Mouse (Mus musculus) midbrain, embryonic 16.5 days (tissue): Measurements from ENCODE around the gene Sugp2. TPM values are rescaled to one million over a fixed set of nuclear protein-coding genes. Genes with fewer than 3 reads are reported as not detected.
A peak's percentile ranks its signal among the peaks of the same experiment; 100 is the strongest.
"Not testable (repeated sequence)": the region's sequence is repeated elsewhere in the genome, so short reads cannot be mapped to it uniquely, and the experiment has no call there.

Experiments used
- ATAC-seq: fragments of 200-750 bp; cut with Nextera tagmentation; 2 replicates; pipeline ENCODE4 v1.8.0; 2017; ENCODE audit warnings: moderate TSS enrichment
- H3K27ac ChIP-seq: fragments of 300-500 bp; sonication (generic); 2 replicates; pipeline ENCODE4 v1.5.1; 2014; ENCODE audit warnings: mild to moderate bottlenecking, low read length, mixed read lengths
- H3K27me3 ChIP-seq: fragments of 300-500 bp; sonication (generic); 2 replicates; pipeline ENCODE4 v1.6.1; 2014; ENCODE audit warnings: low read depth, low read length, mixed read lengths; ENCODE audit not compliant: control insufficient read depth, insufficient read depth
- H3K36me3 ChIP-seq: fragments of 300-500 bp; sonication (generic); 2 replicates; pipeline ENCODE4 v1.6.1; 2014; ENCODE audit warnings: mild to moderate bottlenecking, low read length, moderate library complexity, mixed read lengths; ENCODE audit not compliant: control insufficient read depth, insufficient read depth
- H3K4me1 ChIP-seq: fragments of 300-500 bp; sonication (generic); 2 replicates; pipeline ENCODE4 v1.6.1; 2014; ENCODE audit warnings: mild to moderate bottlenecking, low read length, mixed read lengths; ENCODE audit not compliant: control insufficient read depth, insufficient read depth
- H3K4me2 ChIP-seq: fragments of 300-500 bp; sonication (generic); 2 replicates; pipeline ENCODE4 v1.6.1; 2014; ENCODE audit warnings: mild to moderate bottlenecking, low read length, mixed read lengths
- H3K4me3 ChIP-seq: fragments of 300-500 bp; sonication (generic); 2 replicates; pipeline ENCODE4 v1.5.1; 2014; ENCODE audit warnings: low read depth, mild to moderate bottlenecking, low read length, moderate library complexity, mixed read lengths
- H3K9ac ChIP-seq: fragments of 300-500 bp; sonication (generic); 2 replicates; pipeline ENCODE4 v1.6.1; 2014; ENCODE audit warnings: low read depth, low read length, mixed read lengths
- H3K9me3 ChIP-seq: fragments of 300-500 bp; sonication (generic); replicated peaks from 2 replicates; pipeline ENCODE4 v1.6.1; 2014; ENCODE audit warnings: mild to moderate bottlenecking, low read length, mixed read lengths; ENCODE audit not compliant: control insufficient read depth, poor library complexity, severe bottlenecking
- WGBS: fragments of 180-500 bp; shearing (Covaris S2); extraction: QIAGEN DNeasy Blood & Tissue Kit; methylation state at CpG from one replicate; pipeline ENCODE4 v1.1.7; 2014; 5-methylcytosine and 5-hydroxymethylcytosine counted together
- polyA plus RNA-seq: library from polyadenylated mRNA; unstranded; fragments of >200 nt; fragmentation: Nextera tagmentation; extraction: Ambion mirVana; gene quantifications from 2 replicates; pipeline ENCODE4 v1.2.1, GENCODE M21; 2015

Gene Sugp2
- polyA plus RNA-seq, 1 experiment from 2014 or later: 104 TPM

- H3K4me3 ChIP-seq: no peak overlapping the region
- WGBS: 59% methylated on average over 1 of the region's 1 CpGs
- no peak for ATAC-seq
Observed at GRCm38 (mm10) chr8:70204757-70205156, 29.3 kb upstream of the Sugp2 start.

GRCm38 (mm10) chr8:70208130-70208529 is 25.9 kb upstream of the Sugp2 start:
- Histone ChIP-seq H3K27ac (no peak overlapping the region), H3K4me2 (no peak overlapping the region), H3K9ac (no peak overlapping the region), H3K4me3 (no peak overlapping the region), H3K9me3 (no peaks in the 10 kb centered on the region), H3K36me3 (no peaks in the 10 kb centered on the region), H3K4me1 (peaks cover 12% of the 10 kb centered on the region), H3K27me3 (peaks cover 3% of the 10 kb centered on the region; the same call in 1 of the 2 replicates)
- 18% methylated on average over 1 of the region's 1 CpGs for WGBS
- no peak for ATAC-seq

More at GRCm38 (mm10) chr8:70204757-70205156, 29.3 kb upstream of the Sugp2 start:
- no peaks in the 10 kb centered on the region for H3K27me3 ChIP-seq
- no peaks in the 10 kb centered on the region for H3K4me1 ChIP-seq
- no peak overlapping the region for H3K4me2 ChIP-seq
- no peak overlapping the region for H3K9ac ChIP-seq
- no peak overlapping the region for H3K27ac ChIP-seq
- no peaks in the 10 kb centered on the region for H3K9me3 ChIP-seq
- no peaks in the 10 kb centered on the region for H3K36me3 ChIP-seq

- H3K9me3 ChIP-seq: no peaks in the 10 kb centered on the region
Observed at GRCm38 (mm10) chr8:70210538-70210937, 23.5 kb upstream of the Sugp2 start.

GRCm38 (mm10) chr8:70211275-70211674 is 22.8 kb upstream of the Sugp2 start:
- peaks cover 14% of the 10 kb centered on the region for H3K4me1 ChIP-seq
- H3K9me3 ChIP-seq: no peaks in the 10 kb centered on the region
- ATAC-seq: no peak
- H3K4me2 ChIP-seq: peak overlapping the region; percentile 91
- 54% methylated on average over 1 of the region's 1 CpGs for WGBS
- no peaks in the 10 kb centered on the region for H3K36me3 ChIP-seq
- peak overlapping the region; percentile 66 for H3K4me3 ChIP-seq
- H3K27me3 ChIP-seq: peaks cover 3% of the 10 kb centered on the region; the same call in 1 of the 2 replicates
- H3K27ac ChIP-seq: no peak overlapping the region
- H3K9ac ChIP-seq: peak overlapping the region; percentile 77; the same call in 1 of the 2 replicates

More at GRCm38 (mm10) chr8:70210538-70210937, 23.5 kb upstream of the Sugp2 start:
- no peak overlapping the region for H3K4me3 ChIP-seq
- 42% methylated on average over 8 of the region's 8 CpGs for WGBS
- H3K9ac ChIP-seq: peak overlapping the region; percentile 30; the same call in 1 of the 2 replicates
- peaks cover 3% of the 10 kb centered on the region; the same call in 1 of the 2 replicates for H3K27me3 ChIP-seq
- no peak overlapping the region for H3K27ac ChIP-seq
- ATAC-seq: no peak
- peak overlapping the region; percentile 1; the same call in 1 of the 2 replicates for H3K4me2 ChIP-seq
- H3K4me1 ChIP-seq: peaks cover 14% of the 10 kb centered on the region
- no peaks in the 10 kb centered on the region for H3K36me3 ChIP-seq

GRCm38 (mm10) chr8:70211726-70212111 is 22.3 kb upstream of the Sugp2 start:
- Histone ChIP-seq H3K36me3 (no peaks in the 10 kb centered on the region), H3K27me3 (peaks cover 3% of the 10 kb centered on the region; the same call in 1 of the 2 replicates), H3K9ac (peak overlapping the region; percentile 77), H3K9me3 (no peaks in the 10 kb centered on the region), H3K4me2 (peak overlapping the region; percentile 91), H3K4me1 (peaks cover 14% of the 10 kb centered on the region), H3K4me3 (peak overlapping the region; percentile 66), H3K27ac (peak overlapping the region; percentile 79)
- WGBS: 2% methylated on average over 31 of the region's 31 CpGs
- ATAC-seq: no peak

- Histone ChIP-seq H3K4me1 (peaks cover 14% of the 10 kb centered on the region), H3K4me3 (peak within 1 kb of the TSS; percentile 66), H3K27me3 (peaks cover 3% of the 10 kb centered on the region; the same call in 1 of the 2 replicates), H3K27ac (peak within 1 kb of the TSS; percentile 79), H3K36me3 (no peaks in the 10 kb centered on the region), H3K9ac (peak within 1 kb of the TSS; percentile 77), H3K9me3 (no peaks in the 10 kb centered on the region), H3K4me2 (peak within 1 kb of the TSS; percentile 91)
- peak; percentile 99 for ATAC-seq
- whole genome bisulfite sequencing: under 1% methylated on average over 56 of the region's 66 CpGs
Observed at GRCm38 (mm10) chr8:70212112-70213055, 21.6 kb upstream of the Sugp2 start, which contains the start of gene Slc25a42. Gene Slc25a42 (minus strand): TSS chr8:70212305.

GRCm38 (mm10) chr8:70214411-70214810 is 19.6 kb upstream of the Sugp2 start:
- Histone ChIP-seq H3K27ac (no peak overlapping the region), H3K9ac (no peak overlapping the region), H3K27me3 (peaks cover 3% of the 10 kb centered on the region; the same call in 1 of the 2 replicates), H3K4me3 (no peak overlapping the region), H3K4me1 (peaks cover 15% of the 10 kb centered on the region), H3K9me3 (no peaks in the 10 kb centered on the region), H3K36me3 (no peaks in the 10 kb centered on the region), H3K4me2 (no peak overlapping the region)
- no peak for ATAC-seq
- 74% methylated on average over 3 of the region's 3 CpGs for WGBS

GRCm38 (mm10) chr8:70215092-70215491 is 18.9 kb upstream of the Sugp2 start:
- peaks cover 3% of the 10 kb centered on the region; the same call in 1 of the 2 replicates for H3K27me3 ChIP-seq
- no peak overlapping the region for H3K9ac ChIP-seq
- peaks cover 15% of the 10 kb centered on the region for H3K4me1 ChIP-seq
- H3K9me3 ChIP-seq: no peaks in the 10 kb centered on the region
- H3K36me3 ChIP-seq: no peaks in the 10 kb centered on the region
- H3K27ac ChIP-seq: no peak overlapping the region
- no peak overlapping the region for H3K4me2 ChIP-seq
- 74% methylated on average over 5 of the region's 5 CpGs for WGBS
- no peak for ATAC-seq
- no peak overlapping the region for H3K4me3 ChIP-seq

GRCm38 (mm10) chr8:70216161-70216560 is 17.9 kb upstream of the Sugp2 start:
- not testable (repeated sequence) for ATAC-seq, H3K9ac ChIP-seq, H3K27me3 ChIP-seq, H3K27ac ChIP-seq, H3K4me3 ChIP-seq, H3K9me3 ChIP-seq, H3K4me1 ChIP-seq, H3K36me3 ChIP-seq, H3K4me2 ChIP-seq
- WGBS: 67% methylated on average over 3 of the region's 3 CpGs
